Mouse (Mus musculus): ENCODE measurements around the gene Fbxw11.

GRCm38 (mm10) chr11:32676777-32677176, 34.3 kb downstream of the Fbxw11 start:
- TF ChIP-seq POLR2A (IDR thresholded peaks at IDR 0.05; ENCODE audit: borderline replicate concordance, low read depth, low read length): no peak
- TF ChIP-seq CTCF (IDR thresholded peaks at IDR 0.05; ENCODE audit: low read depth, low read length): no peak
